Mouse (Mus musculus): ENCODE results near the gene Raf1. TPM values are rescaled to one million over a fixed set of nuclear protein-coding genes. Genes with fewer than 3 reads are reported as not detected.

Gene Raf1
- 155 and 161 TPM in 2 replicates for polyA plus RNA-seq (2015; fragmentation: Nextera tagmentation; extraction: Ambion mirVana)

GRCm38 (mm10) chr6:115676452-115677128 lies at the start of gene Raf1:
Gene Raf1 (minus strand): TSS chr6:115676635.
- H3K4me3 ChIP-seq: peak within 1 kb of the TSS; percentile 86
- H3K9me3 ChIP-seq: no peaks in the 10 kb centered on the region
- peaks cover 29% of the 10 kb centered on the region for H3K4me1 ChIP-seq
- H3K27ac ChIP-seq (replicated peaks): peak within 1 kb of the TSS; percentile 98
- H3K36me3 ChIP-seq: no peaks in the 10 kb centered on the region
- WGBS: 1% methylated on average over 51 of the region's 51 CpGs
- no peaks in the 10 kb centered on the region for H3K27me3 ChIP-seq
- peak; percentile 99 for ATAC-seq (replicated peaks)
- H3K9ac ChIP-seq (replicated peaks): peak within 1 kb of the TSS; percentile 97
- peak within 1 kb of the TSS; percentile 66 for H3K4me2 ChIP-seq (replicated peaks)

DNA sequence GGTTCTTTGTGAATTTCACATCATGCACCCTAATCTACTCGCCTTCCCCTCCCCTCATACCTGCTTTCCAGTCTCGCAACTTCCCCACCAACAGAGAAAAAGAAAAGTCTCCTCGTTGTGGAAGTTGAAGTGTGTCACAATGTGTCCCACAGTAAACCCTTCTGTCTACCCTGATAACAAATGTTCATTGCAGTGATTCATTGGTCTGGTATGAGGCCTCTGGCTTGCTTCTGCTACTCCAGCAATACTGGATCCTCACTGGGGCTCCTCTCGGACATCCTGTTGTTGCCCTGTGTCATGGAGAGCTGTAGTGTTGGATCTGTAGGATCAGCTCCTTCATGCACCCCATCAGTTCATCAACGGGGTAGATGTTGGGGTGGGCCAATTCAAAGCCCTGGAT lies 45.8 kb upstream of the Raf1 start:
- H3K27me3 ChIP-seq: no peaks in the 10 kb centered on the region
- no peaks in the 10 kb centered on the region for H3K9me3 ChIP-seq
- no peak for ATAC-seq (replicated peaks)
- no peak overlapping the region for H3K9ac ChIP-seq (replicated peaks)
- no peak overlapping the region for H3K4me2 ChIP-seq (replicated peaks)
- H3K4me1 ChIP-seq: peaks cover 6% of the 10 kb centered on the region
- H3K36me3 ChIP-seq: no peaks in the 10 kb centered on the region
- no peak overlapping the region for H3K4me3 ChIP-seq
- H3K27ac ChIP-seq (replicated peaks): no peak overlapping the region
- 80% methylated on average over 5 of the region's 5 CpGs for WGBS

DNA sequence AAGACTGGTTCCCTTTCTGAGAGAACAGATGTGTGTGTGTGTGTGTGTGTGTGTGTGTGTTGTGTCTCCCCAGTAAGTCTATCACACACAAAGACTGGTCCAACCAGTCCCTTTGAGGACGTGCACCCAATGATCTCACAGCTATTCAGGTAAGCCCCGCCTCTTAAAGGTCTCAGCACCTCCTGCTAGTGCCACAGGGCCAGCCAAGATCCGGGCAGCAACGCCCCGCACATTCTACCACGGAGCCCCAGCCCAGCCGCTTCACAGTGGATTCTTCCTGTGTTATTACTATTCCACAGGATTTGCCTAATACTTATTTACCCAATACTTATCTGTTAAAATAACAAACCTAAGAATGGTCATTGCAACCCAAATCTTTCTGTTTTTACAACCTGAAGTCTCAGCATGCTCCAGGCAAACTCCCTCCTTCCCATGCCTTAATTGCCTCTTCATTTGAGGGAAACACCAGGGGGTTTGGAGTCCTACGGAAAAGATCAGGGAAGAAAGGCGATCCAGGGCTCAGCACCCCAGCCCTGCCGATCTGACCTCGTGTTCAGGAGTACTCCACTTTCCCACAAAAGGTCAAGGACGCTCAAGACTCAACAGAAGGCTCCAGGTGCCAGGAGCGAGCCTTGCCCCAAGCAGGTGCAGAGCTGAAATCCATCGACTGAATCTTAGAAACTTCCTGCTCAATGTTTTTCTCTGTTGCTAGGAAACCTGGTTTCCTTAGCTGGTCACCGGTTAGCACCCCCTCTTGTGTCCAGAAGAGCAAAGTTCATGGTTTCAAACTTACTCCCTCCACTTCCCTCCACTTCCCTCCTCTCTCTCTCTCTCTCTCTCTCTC lies 41.5 kb upstream of the Raf1 start:
- peak; percentile 86 for ATAC-seq (replicated peaks)
- Histone ChIP-seq H3K4me3 (peak overlapping the region; percentile 11), H3K4me1 (peaks cover 6% of the 10 kb centered on the region), H3K9me3 (no peaks in the 10 kb centered on the region), H3K9ac (replicated peaks) (0 out of 2 replicates have a peak overlapping the region, but pooled peaks have one; percentile 22), H3K27me3 (no peaks in the 10 kb centered on the region), H3K36me3 (no peaks in the 10 kb centered on the region), H3K27ac (replicated peaks) (no peak overlapping the region), H3K4me2 (replicated peaks) (peak overlapping the region; percentile 41)
- 2% methylated on average over 15 of the region's 15 CpGs for WGBS

GRCm38 (mm10) chr6:115717101-115717652 lies 40.7 kb upstream of the Raf1 start:
- Histone ChIP-seq H3K27ac (replicated peaks) (no peak overlapping the region), H3K9ac (replicated peaks) (no peak overlapping the region), H3K27me3 (no peaks in the 10 kb centered on the region), H3K4me2 (replicated peaks) (peak overlapping the region; percentile 41), H3K9me3 (no peaks in the 10 kb centered on the region), H3K4me3 (no peak overlapping the region), H3K36me3 (no peaks in the 10 kb centered on the region), H3K4me1 (peaks cover 6% of the 10 kb centered on the region)
- ATAC-seq (replicated peaks): peak; percentile 23; the same call in 1 of the 2 replicates
- WGBS: 15% methylated on average over 8 of the region's 8 CpGs

GRCm38 (mm10) chr6:115711261-115711660 lies 34.8 kb upstream of the Raf1 start:
- Histone ChIP-seq H3K4me1 (no peaks in the 10 kb centered on the region), H3K27me3 (no peaks in the 10 kb centered on the region), H3K4me2 (replicated peaks) (no peak overlapping the region), H3K4me3 (no peak overlapping the region), H3K9me3 (no peaks in the 10 kb centered on the region), H3K9ac (replicated peaks) (no peak overlapping the region), H3K27ac (replicated peaks) (no peak overlapping the region), H3K36me3 (no peaks in the 10 kb centered on the region)
- no peak for ATAC-seq (replicated peaks)
- WGBS: 64% methylated on average over 3 of the region's 3 CpGs

DNA sequence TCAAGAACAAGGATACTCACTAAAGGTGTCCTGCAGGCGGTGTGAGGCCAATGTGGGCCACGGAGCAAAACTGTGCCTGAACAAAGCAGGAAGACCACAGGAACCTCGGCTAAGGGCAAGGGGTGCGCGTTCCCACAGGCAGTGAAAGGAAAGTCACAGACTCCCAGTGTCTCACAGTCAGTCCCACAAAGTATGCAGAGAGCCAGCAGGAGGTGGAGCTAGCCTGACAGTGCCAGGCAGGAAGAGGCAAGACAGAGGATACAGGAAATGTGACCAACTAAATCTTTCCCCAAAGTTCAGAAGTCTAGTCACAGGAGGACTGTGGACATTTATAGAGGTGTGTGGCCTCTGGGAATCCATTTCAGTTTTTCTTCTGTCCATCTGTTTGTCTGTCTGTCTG lies 26.5 kb upstream of the Raf1 start:
- H3K4me3 ChIP-seq: no peak overlapping the region

DNA sequence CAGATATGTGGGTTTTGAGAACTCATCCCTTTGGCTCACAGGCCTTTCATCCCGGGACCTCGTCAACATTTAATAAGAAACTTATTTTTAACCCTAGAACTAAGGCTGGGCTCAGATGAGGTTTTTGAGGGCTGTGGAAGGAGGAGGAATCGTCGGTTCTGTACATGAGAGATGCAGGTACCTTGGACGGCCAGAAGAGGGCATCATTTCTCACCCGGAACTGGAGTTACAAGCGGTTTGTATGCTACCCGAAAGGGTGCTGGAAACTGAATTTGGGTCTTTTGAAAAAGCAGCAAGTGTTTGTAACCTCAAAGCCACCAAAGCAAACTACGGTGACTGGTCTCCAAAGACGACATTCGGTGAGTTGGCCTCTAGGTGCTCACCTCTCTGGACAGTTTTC lies 24.9 kb upstream of the Raf1 start:
- H3K4me1 ChIP-seq: no peaks in the 10 kb centered on the region
- no peak overlapping the region for H3K9ac ChIP-seq (replicated peaks)
- 48% methylated on average over 11 of the region's 11 CpGs for whole genome bisulfite sequencing
- H3K27me3 ChIP-seq: no peaks in the 10 kb centered on the region
- no peak overlapping the region for H3K4me3 ChIP-seq
- ATAC-seq (replicated peaks): no peak
- H3K4me2 ChIP-seq (replicated peaks): no peak overlapping the region
- H3K27ac ChIP-seq (replicated peaks): no peak overlapping the region
- H3K36me3 ChIP-seq: no peaks in the 10 kb centered on the region
- H3K9me3 ChIP-seq: no peaks in the 10 kb centered on the region

More for the DNA sequence above, 26.5 kb upstream of the Raf1 start:
- H3K4me1 ChIP-seq: no peaks in the 10 kb centered on the region
- no peak overlapping the region for H3K9ac ChIP-seq (replicated peaks)
- no peak overlapping the region for H3K4me2 ChIP-seq (replicated peaks)
- H3K9me3 ChIP-seq: no peaks in the 10 kb centered on the region
- no peak overlapping the region for H3K27ac ChIP-seq (replicated peaks)
- 84% methylated on average over 5 of the region's 5 CpGs for WGBS
- H3K27me3 ChIP-seq: no peaks in the 10 kb centered on the region
- no peaks in the 10 kb centered on the region for H3K36me3 ChIP-seq
- no peak for ATAC-seq (replicated peaks)

GRCm38 (mm10) chr6:115700778-115701177 lies 24.3 kb upstream of the Raf1 start:
- H3K9ac ChIP-seq (replicated peaks): no peak overlapping the region
- H3K36me3 ChIP-seq: no peaks in the 10 kb centered on the region
- WGBS: 92% methylated on average over 1 of the region's 1 CpGs
- H3K9me3 ChIP-seq: no peaks in the 10 kb centered on the region
- no peak overlapping the region for H3K4me3 ChIP-seq
- H3K4me2 ChIP-seq (replicated peaks): no peak overlapping the region
- no peaks in the 10 kb centered on the region for H3K4me1 ChIP-seq
- no peak for ATAC-seq (replicated peaks)
- no peaks in the 10 kb centered on the region for H3K27me3 ChIP-seq
- H3K27ac ChIP-seq (replicated peaks): no peak overlapping the region

DNA sequence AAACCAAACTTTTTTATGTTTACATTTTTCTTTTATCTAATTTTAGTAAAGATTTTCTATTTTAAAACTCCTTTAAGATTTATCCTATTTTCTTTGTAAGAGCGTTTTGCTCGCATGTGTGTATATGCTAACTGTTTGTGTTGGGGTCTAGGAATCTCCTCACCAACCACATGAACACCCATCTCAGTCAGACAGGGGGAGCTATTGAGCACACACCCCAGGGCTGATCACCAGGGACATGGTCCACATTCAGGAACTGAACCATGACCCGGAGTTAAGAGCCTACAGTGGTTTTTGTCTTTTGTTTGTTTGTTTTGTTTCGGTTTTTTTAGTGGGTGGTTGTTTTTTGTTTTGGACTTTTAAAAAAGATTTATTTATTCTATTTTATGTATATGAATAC lies 22.3 kb upstream of the Raf1 start:
- 88% methylated on average over 4 of the region's 4 CpGs for WGBS
- no peak overlapping the region for H3K9ac ChIP-seq (replicated peaks)
- no peak overlapping the region for H3K27ac ChIP-seq (replicated peaks)
- no peaks in the 10 kb centered on the region for H3K36me3 ChIP-seq
- no peak overlapping the region for H3K4me2 ChIP-seq (replicated peaks)
- ATAC-seq (replicated peaks): no peak
- no peak overlapping the region for H3K4me3 ChIP-seq
- H3K27me3 ChIP-seq: no peaks in the 10 kb centered on the region
- H3K4me1 ChIP-seq: no peaks in the 10 kb centered on the region
- no peaks in the 10 kb centered on the region for H3K9me3 ChIP-seq

DNA sequence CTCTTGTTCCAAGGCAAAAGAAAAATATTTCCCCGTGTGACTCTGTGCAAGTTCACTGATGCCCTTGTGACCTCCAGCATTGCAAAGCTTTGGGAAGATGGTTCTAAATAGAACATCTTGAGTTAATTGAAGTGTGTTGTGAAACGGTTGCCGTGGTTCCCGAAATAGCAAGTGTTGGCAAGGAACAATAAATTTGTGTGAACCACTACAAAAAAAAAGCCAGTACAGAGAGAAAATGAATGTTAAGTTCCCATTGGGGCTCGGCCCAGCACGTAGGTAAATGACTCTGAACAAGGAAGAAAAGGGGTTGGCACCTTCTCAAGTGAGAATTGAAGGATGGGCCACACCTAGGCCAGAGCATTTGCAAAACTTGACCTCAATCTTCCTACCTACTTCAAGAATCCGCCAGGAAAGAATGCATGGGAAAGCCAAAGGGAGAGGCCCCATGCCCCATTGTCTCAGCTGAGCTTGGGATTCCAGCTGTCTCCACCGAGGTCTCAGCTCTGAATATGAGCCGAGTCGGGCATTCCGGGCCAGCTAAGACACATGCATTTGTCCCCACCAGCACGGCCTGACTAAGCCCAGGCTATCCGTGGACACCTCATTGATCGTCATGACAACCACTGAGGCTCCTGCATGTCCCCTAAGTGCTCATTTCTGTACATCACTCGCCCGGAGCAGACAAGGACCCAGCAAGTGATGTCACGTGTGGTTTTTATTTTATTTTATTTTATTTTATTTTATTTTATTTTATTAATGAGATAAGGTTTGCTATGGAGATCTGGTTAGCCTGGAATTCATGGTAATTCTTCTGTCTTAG lies 21.5 kb upstream of the Raf1 start:
- H3K9me3 ChIP-seq: no peaks in the 10 kb centered on the region
- no peaks in the 10 kb centered on the region for H3K4me1 ChIP-seq
- H3K4me2 ChIP-seq (replicated peaks): no peak overlapping the region
- no peak overlapping the region for H3K27ac ChIP-seq (replicated peaks)
- no peak; the same call in 1 of the 2 replicates for ATAC-seq (replicated peaks)
- H3K27me3 ChIP-seq: no peaks in the 10 kb centered on the region
- H3K4me3 ChIP-seq: no peak overlapping the region
- H3K36me3 ChIP-seq: no peaks in the 10 kb centered on the region
- WGBS: 66% methylated on average over 17 of the region's 17 CpGs
- H3K9ac ChIP-seq (replicated peaks): no peak overlapping the region

DNA sequence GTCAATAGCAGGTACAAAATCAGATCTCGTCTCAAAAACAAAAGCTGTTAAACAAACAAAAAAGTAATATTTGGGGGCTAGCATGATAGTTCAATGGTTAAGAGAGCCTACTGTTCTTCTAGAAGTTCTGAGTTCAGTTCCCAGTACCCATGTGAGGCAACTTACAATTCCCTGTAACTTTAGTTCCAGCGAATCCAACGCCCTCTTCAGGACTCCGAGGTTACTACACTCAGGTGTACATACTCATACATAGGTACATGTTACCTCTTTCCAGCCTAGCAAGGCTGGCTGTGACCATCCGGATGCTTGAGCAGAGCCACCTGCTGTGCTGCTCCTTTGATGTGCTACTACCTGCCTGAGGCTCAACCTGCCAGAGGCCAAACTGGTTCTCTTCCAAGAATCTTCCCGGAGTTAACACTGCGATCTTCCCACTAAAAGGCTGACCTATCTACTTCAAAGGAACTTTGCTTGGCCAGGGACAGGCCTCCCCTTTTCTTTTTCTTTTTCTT lies 20.3 kb upstream of the Raf1 start:
- Histone ChIP-seq H3K4me1 (no peaks in the 10 kb centered on the region), H3K4me3 (no peak overlapping the region), H3K27ac (replicated peaks) (no peak overlapping the region), H3K9ac (replicated peaks) (no peak overlapping the region), H3K27me3 (no peaks in the 10 kb centered on the region), H3K4me2 (replicated peaks) (no peak overlapping the region), H3K9me3 (no peaks in the 10 kb centered on the region), H3K36me3 (no peaks in the 10 kb centered on the region)
- ATAC-seq (replicated peaks): no peak
- 83% methylated on average over 7 of the region's 7 CpGs for WGBS
